Mouse (Mus musculus): ENCODE data around the gene Eif4h.

- no peak for TF ChIP-seq CTCF (IDR thresholded peaks at IDR 0.05; ENCODE audit: insufficient read depth, low read depth, low read length)
- TF ChIP-seq POLR2A (IDR thresholded peaks at IDR 0.05; ENCODE audit: insufficient read depth, low read depth, low read length): no peak
Measured at GRCm38 (mm10) chr5:134644121-134644520, 4.8 kb upstream of the Eif4h start.
